Mouse (Mus musculus) myocyte (in vitro differentiated cells): ENCODE measurements around the gene Naa15. TPM values are rescaled to one million over a fixed set of nuclear protein-coding genes. Genes with fewer than 3 reads are reported as not detected.
"Not testable (repeated sequence)": the region's sequence is repeated elsewhere in the genome, so short reads cannot be mapped to it uniquely, and the experiment has no call there.

ENCODE experiments used
- H3K27me3 ChIP-seq: one replicate; pipeline ENCODE4 v1.6.1; 2011; ENCODE audit not compliant: control insufficient read depth, insufficient read depth, insufficient read length
- H3K36me3 ChIP-seq: one replicate; pipeline ENCODE4 v1.6.1; 2011; ENCODE audit not compliant: control insufficient read depth, insufficient read depth
- H3K4me2 ChIP-seq: one replicate; pipeline ENCODE4 v1.6.1; 2011; ENCODE audit warnings: low read depth, control low read depth
- H3K4me3 ChIP-seq: one replicate; pipeline ENCODE4 v1.5.1; 2011; ENCODE audit warnings: mild to moderate bottlenecking, control low read depth, moderate library complexity
- H3K79me2 ChIP-seq: one replicate; pipeline ENCODE4 v1.6.1; 2011; ENCODE audit not compliant: control insufficient read depth, insufficient read depth
- H3ac ChIP-seq: one replicate; pipeline ENCODE4 v1.6.1; 2011; ENCODE audit not compliant: control insufficient read depth, insufficient read length
- CEBPB ChIP-seq: IDR thresholded peaks from 2 replicates; pipeline ENCODE4 v1.6.1; 2011; ENCODE audit warnings: mild to moderate bottlenecking, moderate library complexity; ENCODE audit not compliant: poor library complexity, insufficient read depth, severe bottlenecking
- E2F4 ChIP-seq: IDR thresholded peaks from one replicate; pipeline ENCODE4 v1.6.1; 2011; ENCODE audit warnings: mild to moderate bottlenecking, control low read depth, moderate library complexity; ENCODE audit not compliant: insufficient read depth
- MAX ChIP-seq: IDR thresholded peaks from one replicate; pipeline ENCODE4 v1.6.1; 2011; ENCODE audit warnings: low read depth, mild to moderate bottlenecking, control low read depth
- MYOD1 ChIP-seq, 3 experiments: IDR thresholded peaks; one replicate each; pipeline ENCODE4 v1.6.1; 2011; ENCODE audit warnings: control low read depth in 2 of 3, low read depth in 2 of 3, mild to moderate bottlenecking in 2 of 3, moderate library complexity in 1 of 3; ENCODE audit not compliant: insufficient read length in 2 of 3, control insufficient read depth in 1 of 3
- MYOG ChIP-seq, 3 experiments: IDR thresholded peaks; one replicate each; pipeline ENCODE4 v1.6.1; 2011; ENCODE audit warnings: control low read depth in 2 of 3, low read depth in 2 of 3, mild to moderate bottlenecking in 2 of 3; ENCODE audit not compliant: insufficient read length in 2 of 3, control insufficient read depth in 1 of 3, insufficient read depth in 1 of 3
- POLR2A ChIP-seq: IDR thresholded peaks from one replicate; pipeline ENCODE4 v1.6.1; 2011; ENCODE audit warnings: low read depth, mild to moderate bottlenecking, control low read depth, moderate library complexity; ENCODE audit not compliant: insufficient read length
- POLR2AphosphoS2 ChIP-seq: IDR thresholded peaks from one replicate; pipeline ENCODE4 v1.6.1; 2011; ENCODE audit warnings: low read depth, control low read depth; ENCODE audit not compliant: insufficient read length
- REST ChIP-seq: IDR thresholded peaks from one replicate; pipeline ENCODE4 v1.6.1; 2011; ENCODE audit warnings: mild to moderate bottlenecking, control low read depth, moderate library complexity; ENCODE audit not compliant: insufficient read depth, insufficient read length
- SRF ChIP-seq: IDR thresholded peaks from one replicate; pipeline ENCODE4 v1.6.1; 2011; ENCODE audit warnings: low read depth; ENCODE audit not compliant: control insufficient read depth, insufficient read length
- TCF12 ChIP-seq: IDR thresholded peaks from one replicate; pipeline ENCODE4 v1.6.1; 2011; ENCODE audit warnings: mild to moderate bottlenecking, control low read depth; ENCODE audit not compliant: poor library complexity, insufficient read depth, severe bottlenecking
- TCF3 ChIP-seq: IDR thresholded peaks from one replicate; pipeline ENCODE4 v1.6.1; 2011; ENCODE audit warnings: low read depth, control low read depth; ENCODE audit not compliant: insufficient read length
- USF1 ChIP-seq: IDR thresholded peaks from one replicate; pipeline ENCODE4 v1.6.1; 2011; ENCODE audit warnings: low read depth, mild to moderate bottlenecking, control low read depth, moderate library complexity
- polyA plus RNA-seq: library from polyadenylated mRNA; unstranded; fragments of >200 nt; fragmentation: generic; extraction: Trizol; gene quantifications from one replicate; pipeline ENCODE4 v1.2.1, GENCODE M21; 2012; ENCODE audit warnings: missing spikeins

The Naa15 gene
- polyA plus RNA-seq, 1 experiment: 8.4 TPM

GRCm38 (mm10) chr3:51391591-51391990 lies 23.4 kb upstream of the Naa15 start:
- Histone ChIP-seq H3K79me2 (no peaks in the 10 kb centered on the region), H3K4me2 (no peak overlapping the region), H3K4me3 (no peak overlapping the region), H3K36me3 (no peaks in the 10 kb centered on the region), H3K27me3 (no peaks in the 10 kb centered on the region), H3ac (no peak overlapping the region)
- TF ChIP-seq REST: no peak
- TF ChIP-seq SRF: no peak
- no peak for TF ChIP-seq POLR2AphosphoS2
- no peak for TF ChIP-seq POLR2A
- TF ChIP-seq TCF12: no peak
- no peak for TF ChIP-seq CEBPB
- TF ChIP-seq USF1: no peak
- no peak for TF ChIP-seq MYOG (IDR thresholded peaks at IDR 0.05; ENCODE audit: control insufficient read depth in 1 of 3, insufficient read depth in 1 of 3, insufficient read length in 2 of 3, low read depth in 2 of 3)
- TF ChIP-seq MAX: no peak
- TF ChIP-seq TCF3: no peak
- TF ChIP-seq E2F4: no peak
- no peak for TF ChIP-seq MYOD1 (IDR thresholded peaks at IDR 0.05; ENCODE audit: control insufficient read depth in 1 of 3, insufficient read length in 2 of 3, low read depth in 2 of 3)

GRCm38 (mm10) chr3:51393018-51393417 lies 21.9 kb upstream of the Naa15 start:
- H3ac ChIP-seq, H3K27me3 ChIP-seq, H3K79me2 ChIP-seq, H3K4me3 ChIP-seq, H3K4me2 ChIP-seq, H3K36me3 ChIP-seq: not testable (repeated sequence)

- Histone ChIP-seq H3K79me2 (no peaks in the 10 kb centered on the region), H3K36me3 (no peaks in the 10 kb centered on the region), H3K4me2 (no peak overlapping the region), H3K27me3 (no peaks in the 10 kb centered on the region), H3K4me3 (no peak overlapping the region), H3ac (no peak overlapping the region)
- TF ChIP-seq E2F4 (no peak), TCF3 (no peak), REST (no peak), MYOD1 (IDR thresholded peaks at IDR 0.05; ENCODE audit: control insufficient read depth in 1 of 3, insufficient read length in 2 of 3, low read depth in 2 of 3) (no peak), TCF12 (no peak), USF1 (no peak), MAX (no peak), POLR2AphosphoS2 (no peak)
Measured at GRCm38 (mm10) chr3:51393651-51394050, 21.3 kb upstream of the Naa15 start.

GRCm38 (mm10) chr3:51394881-51395280 lies 20.1 kb upstream of the Naa15 start:
- no peak for TF ChIP-seq REST
- TF ChIP-seq TCF3: no peak
- no peak for TF ChIP-seq MAX
- TF ChIP-seq MYOD1 (IDR thresholded peaks at IDR 0.05; ENCODE audit: control insufficient read depth in 1 of 3, insufficient read length in 2 of 3, low read depth in 2 of 3): no peak
- no peak for TF ChIP-seq POLR2A
- no peak for TF ChIP-seq SRF
- no peak for TF ChIP-seq TCF12
- no peak for TF ChIP-seq CEBPB
- TF ChIP-seq POLR2AphosphoS2: no peak
- TF ChIP-seq E2F4: no peak
- no peak for TF ChIP-seq USF1
- no peak for TF ChIP-seq MYOG (IDR thresholded peaks at IDR 0.05; ENCODE audit: control insufficient read depth in 1 of 3, insufficient read depth in 1 of 3, insufficient read length in 2 of 3, low read depth in 2 of 3)
- H3K4me3 ChIP-seq: no peak overlapping the region

DNA sequence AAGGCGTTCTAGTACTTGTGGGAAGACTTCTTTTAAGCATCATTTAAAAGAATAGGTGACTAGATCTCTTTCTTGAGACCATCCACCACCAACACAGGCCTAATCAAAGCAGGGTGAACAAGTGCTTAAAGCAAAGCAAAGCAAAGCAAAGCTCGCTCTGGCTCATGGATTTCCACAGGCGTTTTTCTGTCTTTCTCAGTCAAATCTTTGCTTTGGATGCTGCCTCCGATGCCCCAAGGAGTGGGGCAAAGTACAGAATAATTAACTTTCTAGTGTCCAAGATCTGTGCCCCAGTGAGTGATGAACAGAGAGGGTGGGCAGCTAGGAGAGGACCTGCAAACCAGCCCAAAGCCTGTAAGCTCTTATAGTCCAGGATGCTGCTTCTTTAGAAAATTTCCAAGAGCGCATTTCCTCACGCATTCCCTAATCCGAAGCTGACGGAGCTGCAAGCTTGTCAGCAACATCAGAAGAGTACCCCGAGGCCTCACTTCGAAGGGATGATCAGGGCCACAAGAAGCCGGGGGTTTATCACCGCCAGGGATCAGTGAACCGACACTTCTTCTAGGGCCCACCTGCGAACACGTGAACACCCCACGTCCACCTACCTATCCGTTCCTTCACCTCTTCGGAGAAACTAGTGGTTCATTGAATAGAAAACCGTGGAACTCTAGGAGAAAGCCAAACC lies 19.3 kb upstream of the Naa15 start:
- Histone ChIP-seq H3K4me2 (no peak overlapping the region), H3ac (no peak overlapping the region), H3K36me3 (no peaks in the 10 kb centered on the region), H3K27me3 (no peaks in the 10 kb centered on the region), H3K79me2 (no peaks in the 10 kb centered on the region), H3K4me3 (no peak overlapping the region)
- TF ChIP-seq POLR2AphosphoS2 (no peak), REST (no peak), SRF (no peak), CEBPB (no peak), MYOG (IDR thresholded peaks at IDR 0.05; ENCODE audit: control insufficient read depth in 1 of 3, insufficient read depth in 1 of 3, insufficient read length in 2 of 3, low read depth in 2 of 3) (no peak), MAX (no peak)

More at GRCm38 (mm10) chr3:51394881-51395280, 20.1 kb upstream of the Naa15 start:
- no peak overlapping the region for H3ac ChIP-seq
- H3K4me2 ChIP-seq: no peak overlapping the region
- H3K79me2 ChIP-seq: no peaks in the 10 kb centered on the region
- no peaks in the 10 kb centered on the region for H3K36me3 ChIP-seq
- H3K27me3 ChIP-seq: no peaks in the 10 kb centered on the region
